Comparison of ENCODE assay signal across 34 mouse cellular contexts in genomic region chr5:73764226-73764625, GRCm38 (mm10).
"Had no signal": no experiment of that assay in that cellular context is flagged by ENCODE, and none has a peak within 500 bp of the region (broad histone marks: within the 10 kb centered on the region; RNA-seq: fewer than 3 reads in every experiment).

No protein-coding gene starts in this region.

- H3K9ac ChIP-seq: heart, embryonic 13.5 days; heart, embryonic 15.5 days; hindbrain, embryonic 12.5 days; hindbrain, embryonic 13.5 days; hindbrain, embryonic 14.5 days; hindbrain, embryonic 15.5 days; intestine, embryonic 15.5 days; kidney, embryonic 15.5 days had no signal

- H3K36me3 ChIP-seq: heart, embryonic 10.5 days; heart, embryonic 13.5 days; heart, embryonic 15.5 days; hindbrain, embryonic 10.5 days; hindbrain, embryonic 12.5 days; hindbrain, embryonic 13.5 days; hindbrain, embryonic 15.5 days; intestine, embryonic 15.5 days; kidney, embryonic 15.5 days had no signal

- H3K27me3 ChIP-seq: heart, embryonic 15.5 days; hindbrain, embryonic 12.5 days; hindbrain, embryonic 13.5 days; hindbrain, embryonic 15.5 days; intestine, embryonic 15.5 days; kidney, embryonic 15.5 days had no signal

- H3K4me3 ChIP-seq: heart, embryonic 10.5 days; heart, embryonic 13.5 days; heart, embryonic 15.5 days; hindbrain, embryonic 10.5 days; hindbrain, embryonic 12.5 days; hindbrain, embryonic 13.5 days; hindbrain, embryonic 15.5 days; intestine, embryonic 15.5 days; kidney, embryonic 15.5 days; layer of hippocampus, adult 2 months had no signal

- H3K4me1 ChIP-seq: hindbrain, embryonic 12.5 days; hindbrain, embryonic 13.5 days; hindbrain, embryonic 15.5 days; intestine, embryonic 15.5 days had no signal

- H3K9me3 ChIP-seq: heart, embryonic 10.5 days; heart, embryonic 13.5 days; heart, embryonic 15.5 days; hindbrain, embryonic 10.5 days; hindbrain, embryonic 12.5 days; hindbrain, embryonic 13.5 days; hindbrain, embryonic 15.5 days; intestine, embryonic 15.5 days; kidney, embryonic 15.5 days had no signal

- H3K4me2 ChIP-seq: heart, embryonic 11.5 days; heart, embryonic 13.5 days; heart, embryonic 15.5 days; hindbrain, embryonic 12.5 days; hindbrain, embryonic 13.5 days; hindbrain, embryonic 14.5 days; hindbrain, embryonic 15.5 days; intestine, embryonic 15.5 days; kidney, embryonic 15.5 days had no signal

- H3K27ac ChIP-seq: heart, embryonic 10.5 days; heart, embryonic 13.5 days; heart, embryonic 15.5 days; hindbrain, embryonic 10.5 days; hindbrain, embryonic 12.5 days; hindbrain, embryonic 13.5 days; hindbrain, embryonic 14.5 days; hindbrain, embryonic 15.5 days; hindbrain, postnatal 0 days; intestine, embryonic 15.5 days; kidney, embryonic 15.5 days; kidney, postnatal 0 days; layer of hippocampus, adult 2 months had no signal

- DNase-seq: heart, postnatal 10 days; heart, postnatal 14 days; heart, postnatal 36 days; heart, postnatal 4 days; kidney, adult 11 months; kidney, adult 18-20 months; kidney, adult 2 months; kidney, adult 8-10 months; kidney, adult 9 months; kidney, postnatal 10 days; kidney, postnatal 14 days; kidney, postnatal 25 days; kidney, postnatal 36 days; kidney, postnatal 4 days; layer of hippocampus, adult 9-11 months; layer of hippocampus, postnatal 36 days had no signal

- ATAC-seq: hindbrain, embryonic 16.5 days; hindbrain, postnatal 0 days; inflammation-experienced regulatory T-cells, adult 6 months; intestine, embryonic 15.5 days; intestine, embryonic 16.5 days; intestine, postnatal 0 days had no signal
